In genomic region chr1:92111026-92111425, GRCm38 (mm10) we compare ENCODE assay signal across 21 mouse cellular contexts.
A peak's percentile ranks its signal among the peaks of the same experiment; 100 is the strongest.
DNase-seq lines count a peak whose midpoint lies in the region; ATAC-seq and TF ChIP-seq lines count a peak whose summit lies in the region.
"Had no signal": no experiment of that assay in that cellular context is flagged by ENCODE, and none has a peak within 500 bp of the region (broad histone marks: within the 10 kb centered on the region; RNA-seq: fewer than 3 reads in every experiment).

No protein-coding gene starts in this region.

- H3K4me3 ChIP-seq in gastrocnemius, adult 2 months = peak overlapping the region; percentile 74
- H3K4me3 ChIP-seq in midbrain, embryonic 11.5 days (ENCODE audit: low read depth, low read length) = no peak overlapping the region
- H3K4me3 ChIP-seq in midbrain, embryonic 16.5 days (ENCODE audit: low read depth, low read length) = no peak overlapping the region
- no peak overlapping the region for H3K4me3 ChIP-seq in stomach, embryonic 16.5 days (replicated peaks; ENCODE audit: low read length)
- no peak overlapping the region for H3K4me3 ChIP-seq in left cerebral cortex, adult 2 months
- H3K4me3 ChIP-seq: embryonic facial prominence, embryonic 13.5 days; heart, embryonic 10.5 days; heart, embryonic 13.5 days; hindbrain, embryonic 12.5 days; hindbrain, embryonic 15.5 days had no signal

- TF ChIP-seq CTCF in gastrocnemius, adult 2 months (IDR thresholded peaks at IDR 0.05) = no peak
- no peak for TF ChIP-seq CTCF in left cerebral cortex, adult 2 months (IDR thresholded peaks at IDR 0.05)

- intact Hi-C loops in gastrocnemius, adult 2 months (cut with DNase I) = loop anchor here (10.0 kb wide), 1 partner anchor 64 kb away; no protein-coding TSS in a partner anchor
- intact Hi-C loops in gastrocnemius, postnatal 36 days (cut with DNase I) = no loop called here
- intact Hi-C loops in left cerebral cortex, adult 2 months (cut with DNase I) = no loop called here

- no peaks in the 10 kb centered on the region for H3K9me3 ChIP-seq in midbrain, embryonic 11.5 days (ENCODE audit: control insufficient read depth, low read length)
- H3K9me3 ChIP-seq in midbrain, embryonic 16.5 days (replicated peaks; ENCODE audit: control insufficient read depth, low read length, poor library complexity, severe bottlenecking) = no peaks in the 10 kb centered on the region
- H3K9me3 ChIP-seq in stomach, embryonic 16.5 days (replicated peaks; ENCODE audit: control insufficient read depth, low read length) = no peaks in the 10 kb centered on the region
- H3K9me3 ChIP-seq: embryonic facial prominence, embryonic 13.5 days; heart, embryonic 10.5 days; heart, embryonic 13.5 days; hindbrain, embryonic 12.5 days; hindbrain, embryonic 15.5 days had no signal

- no peaks in the 10 kb centered on the region for H3K36me3 ChIP-seq in midbrain, embryonic 11.5 days (ENCODE audit: control insufficient read depth, insufficient read depth, low read length)
- no peaks in the 10 kb centered on the region for H3K36me3 ChIP-seq in midbrain, embryonic 16.5 days (ENCODE audit: control insufficient read depth, insufficient read depth, low read length)
- no peaks in the 10 kb centered on the region for H3K36me3 ChIP-seq in stomach, embryonic 16.5 days (ENCODE audit: control insufficient read depth, insufficient read depth, low read length)
- H3K36me3 ChIP-seq: heart, embryonic 10.5 days; heart, embryonic 13.5 days; hindbrain, embryonic 12.5 days; hindbrain, embryonic 15.5 days had no signal

- WGBS in midbrain, embryonic 11.5 days = 90% methylated on average over 1 of the region's 1 CpGs
- 100% methylated on average over 1 of the region's 1 CpGs for WGBS in midbrain, embryonic 16.5 days
- WGBS in stomach, embryonic 16.5 days = 71% methylated on average over 1 of the region's 1 CpGs

- no peak for ATAC-seq in midbrain, embryonic 11.5 days (ENCODE audit: low FRiP score)
- ATAC-seq in midbrain, embryonic 16.5 days = no peak
- no peak for ATAC-seq in stomach, embryonic 16.5 days (ENCODE audit: insufficient read depth, low FRiP score)
- ATAC-seq: activated CD4-positive, CD25-positive, alpha-beta regulatory T cell, adult 4 months; forebrain, embryonic 14.5 days; forebrain, postnatal 0 days; intestine, postnatal 0 days had no signal

- no peaks in the 10 kb centered on the region for H3K27me3 ChIP-seq in midbrain, embryonic 11.5 days (ENCODE audit: control insufficient read depth, insufficient read depth, low read length)
- H3K27me3 ChIP-seq in midbrain, embryonic 16.5 days (ENCODE audit: control insufficient read depth, insufficient read depth, low read depth, low read length) = no peaks in the 10 kb centered on the region
- no peaks in the 10 kb centered on the region for H3K27me3 ChIP-seq in stomach, embryonic 16.5 days (ENCODE audit: control insufficient read depth, insufficient read depth, low read length)
- H3K27me3 ChIP-seq: embryonic facial prominence, embryonic 13.5 days; heart, embryonic 13.5 days; hindbrain, embryonic 12.5 days; hindbrain, embryonic 15.5 days had no signal

- H3K4me2 ChIP-seq in midbrain, embryonic 11.5 days = no peak overlapping the region
- H3K4me2 ChIP-seq in midbrain, embryonic 16.5 days (ENCODE audit: low read length) = no peak overlapping the region
- H3K4me2 ChIP-seq in stomach, embryonic 16.5 days (ENCODE audit: low read depth, low read length) = no peak overlapping the region
- H3K4me2 ChIP-seq: embryonic facial prominence, embryonic 13.5 days; heart, embryonic 13.5 days; hindbrain, embryonic 12.5 days; hindbrain, embryonic 15.5 days had no signal

- peak overlapping the region; percentile 96 for H3K27ac ChIP-seq in gastrocnemius, adult 2 months
- H3K27ac ChIP-seq in midbrain, embryonic 11.5 days (ENCODE audit: low read depth, low read length) = no peak overlapping the region
- H3K27ac ChIP-seq in midbrain, embryonic 16.5 days (ENCODE audit: low read length) = no peak overlapping the region
- H3K27ac ChIP-seq in stomach, embryonic 16.5 days (ENCODE audit: low read length) = peak overlapping the region; percentile 73
- H3K27ac ChIP-seq in left cerebral cortex, adult 2 months = no peak overlapping the region
- H3K27ac ChIP-seq: embryonic facial prominence, embryonic 13.5 days; heart, embryonic 10.5 days; heart, embryonic 13.5 days; hindbrain, embryonic 12.5 days; hindbrain, embryonic 15.5 days had no signal

- no peak overlapping the region for H3K9ac ChIP-seq in midbrain, embryonic 11.5 days (ENCODE audit: low read length)
- no peak overlapping the region for H3K9ac ChIP-seq in midbrain, embryonic 16.5 days (ENCODE audit: low read depth, low read length)
- no peak overlapping the region for H3K9ac ChIP-seq in stomach, embryonic 16.5 days (ENCODE audit: low read length)
- H3K9ac ChIP-seq: embryonic facial prominence, embryonic 13.5 days; forebrain, postnatal 0 days; heart, embryonic 13.5 days; hindbrain, embryonic 12.5 days; hindbrain, embryonic 15.5 days had no signal

- no peaks in the 10 kb centered on the region for H3K4me1 ChIP-seq in midbrain, embryonic 11.5 days (ENCODE audit: control insufficient read depth, insufficient read depth, low read length)
- no peaks in the 10 kb centered on the region for H3K4me1 ChIP-seq in midbrain, embryonic 16.5 days (ENCODE audit: control insufficient read depth, insufficient read depth, low read length)
- H3K4me1 ChIP-seq in stomach, embryonic 16.5 days (ENCODE audit: control insufficient read depth, insufficient read depth, low read length) = peaks cover 15% of the 10 kb centered on the region

- peak; percentile 14 for DNase-seq in gastrocnemius, adult 2 months
- DNase-seq in gastrocnemius, postnatal 36 days = no peak
- peak; percentile 45 for DNase-seq in midbrain, embryonic 11.5 days (ENCODE audit: low spot score, missing footprints)
- DNase-seq in left cerebral cortex, adult 2 months (ENCODE audit: extremely low spot score in 1 of 2, low spot score in 2 of 2) = no peak
- DNase-seq: adrenal gland, adult 8-10 months; adrenal gland, postnatal 25 days; cerebellum, adult 11-12 months; cerebellum, adult 8-10 months; forebrain, postnatal 0 days; gastrocnemius, postnatal 25 days; heart, postnatal 14 days had no signal

Comparison
In these comparisons a context has a peak if more than half of its experiments do, and no peak if none do; other contexts are left out.
1. DNase-seq: peak in gastrocnemius, adult 2 months (single experiment) and midbrain, embryonic 11.5 days (single experiment); none in gastrocnemius, postnatal 36 days (0 of 2) and left cerebral cortex, adult 2 months (0 of 2).
2. H3K27ac ChIP-seq: peak in gastrocnemius, adult 2 months (single experiment) and stomach, embryonic 16.5 days (single experiment); none in midbrain, embryonic 11.5 days (single experiment), midbrain, embryonic 16.5 days (single experiment) and left cerebral cortex, adult 2 months (single experiment).